Mouse (Mus musculus) embryo, embryonic 11.5 days (tissue): ENCODE results near the gene Pfdn2.

Source experiments
- DNase-seq: peaks from one replicate; pipeline ENCODE4 v3.0.0-alpha.2; 2012; ENCODE audit warnings: low read depth, low spot score

Gene Pfdn2

DNA sequence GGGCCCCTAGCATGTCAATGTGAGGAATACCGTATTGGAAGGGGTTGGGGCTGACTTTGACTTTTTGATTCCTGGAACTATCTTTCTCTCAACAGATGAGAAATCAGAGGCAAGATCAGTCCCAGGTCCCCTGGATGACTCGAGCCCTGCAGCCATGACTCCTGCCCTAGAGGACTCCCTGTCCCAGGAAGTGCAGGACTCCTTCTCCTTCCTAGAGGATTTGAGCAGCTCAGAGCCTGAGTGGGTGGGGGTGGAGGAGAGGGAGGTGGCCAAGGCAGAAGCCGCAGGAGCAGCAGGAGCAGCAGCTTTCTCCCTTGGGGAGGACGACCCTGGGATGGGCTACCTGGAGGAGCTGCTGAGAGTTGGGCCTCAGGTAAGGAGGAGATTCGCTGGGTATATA, 61.8 kb downstream of the Pfdn2 start:
- no peak for DNase-seq
